Mouse (Mus musculus) stomach, postnatal 0 days (tissue): ENCODE measurements around the gene Zbtb20. TPM values are rescaled to one million over a fixed set of nuclear protein-coding genes. Genes with fewer than 3 reads are reported as not detected.

Experiments used
- ATAC-seq: fragments of 200-750 bp; cut with Nextera tagmentation; 2 replicates; pipeline ENCODE4 v1.8.0; 2017; ENCODE audit not compliant: low FRiP score, low TSS enrichment
- DNase-seq: peaks from one replicate; pipeline ENCODE4 v3.0.0-alpha.2; 2016; ENCODE audit warnings: low spot score
- H3K27ac ChIP-seq: fragments of 300-500 bp; sonication (generic); replicated peaks from 2 replicates; pipeline ENCODE4 v1.5.1; 2014; ENCODE audit warnings: mild to moderate bottlenecking, control low read depth
- H3K27me3 ChIP-seq: fragments of 300-500 bp; sonication (generic); 2 replicates; pipeline ENCODE4 v1.6.1; 2014; ENCODE audit warnings: low read length; ENCODE audit not compliant: control insufficient read depth, insufficient read depth
- H3K36me3 ChIP-seq: fragments of 300-500 bp; sonication (generic); 2 replicates; pipeline ENCODE4 v1.6.1; 2014; ENCODE audit warnings: low read length, mixed read lengths; ENCODE audit not compliant: control insufficient read depth, insufficient read depth
- H3K4me1 ChIP-seq: fragments of 300-500 bp; sonication (generic); replicated peaks from 2 replicates; pipeline ENCODE4 v1.6.1; 2014; ENCODE audit warnings: antibody characterized with exemption; ENCODE audit not compliant: control insufficient read depth, insufficient read depth
- H3K4me2 ChIP-seq: fragments of 300-500 bp; sonication (generic); replicated peaks from 2 replicates; pipeline ENCODE4 v1.6.1; 2014; ENCODE audit warnings: low read depth, mild to moderate bottlenecking, control low read depth, moderate library complexity
- H3K4me3 ChIP-seq: fragments of 300-500 bp; sonication (generic); 2 replicates; pipeline ENCODE4 v1.5.1; 2014; ENCODE audit warnings: low read depth, low read length, control low read depth
- H3K9ac ChIP-seq: fragments of 300-500 bp; sonication (generic); 2 replicates; pipeline ENCODE4 v1.6.1; 2014; ENCODE audit warnings: mild to moderate bottlenecking, low read length, control low read depth, mixed read lengths
- H3K9me3 ChIP-seq: fragments of 300-500 bp; sonication (generic); 2 replicates; pipeline ENCODE4 v1.6.1; 2016; ENCODE audit warnings: low read length; ENCODE audit not compliant: control insufficient read depth
- CTCF ChIP-seq: IDR thresholded peaks from 2 replicates; pipeline ENCODE4 v1.5.1; 2016; ENCODE audit warnings: antibody characterized with exemption, low read depth, mild to moderate bottlenecking, moderate library complexity
- EP300 ChIP-seq: optimal IDR thresholded peaks from 2 replicates; pipeline ENCODE3; 2016; ENCODE audit warnings: antibody characterized with exemption
- WGBS: fragments of 180-500 bp; shearing (Covaris S2); extraction: QIAGEN DNeasy Blood & Tissue Kit; methylation state at CpG from one replicate; pipeline ENCODE4 v1.1.7; 2014; 5-methylcytosine and 5-hydroxymethylcytosine counted together
- polyA plus RNA-seq: library from polyadenylated mRNA; unstranded; fragments of >200 nt; fragmentation: Nextera tagmentation; extraction: Ambion mirVana; gene quantifications from 2 replicates; pipeline ENCODE4 v1.2.1, GENCODE M21; 2015

Zbtb20 gene
- polyA plus RNA-seq, 1 experiment from 2014 or later = 15.7 TPM

- Histone ChIP-seq H3K9me3 (no peaks in the 10 kb centered on the region), H3K4me2 (no peak overlapping the region), H3K9ac (no peak overlapping the region), H3K36me3 (no peaks in the 10 kb centered on the region), H3K27ac (no peak overlapping the region), H3K4me1 (no peaks in the 10 kb centered on the region), H3K27me3 (no peaks in the 10 kb centered on the region), H3K4me3 (no peak overlapping the region)
- ATAC-seq (no peak), DNase-seq (no peak)
- TF ChIP-seq EP300 (no peak), CTCF (no peak)
- WGBS = 62% methylated on average over 12 of the region's 12 CpGs
Observed at GRCm38 (mm10) chr16:43409910-43410612, 534.4 kb downstream of the Zbtb20 start.

DNA sequence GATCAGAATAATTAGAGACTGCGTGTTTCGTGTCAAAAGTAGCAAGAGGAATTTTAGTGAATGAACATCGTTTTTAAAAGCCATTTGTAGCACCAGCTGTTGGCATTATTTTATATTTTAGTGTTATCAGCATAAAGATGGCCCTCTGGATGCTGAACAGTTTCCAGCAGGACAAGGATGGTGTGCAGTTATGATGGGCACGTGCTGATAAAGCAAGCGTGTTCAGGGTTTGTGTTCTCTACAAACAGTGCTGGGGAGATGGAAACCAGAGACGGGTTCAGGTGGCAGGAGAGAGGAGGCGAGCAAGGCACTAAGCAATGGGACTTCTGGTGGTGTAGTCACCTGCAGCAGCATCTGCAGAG, 534.9 kb downstream of the Zbtb20 start:
- Histone ChIP-seq H3K4me1 (no peaks in the 10 kb centered on the region), H3K4me2 (no peak overlapping the region), H3K27ac (no peak overlapping the region), H3K36me3 (no peaks in the 10 kb centered on the region), H3K4me3 (no peak overlapping the region), H3K27me3 (no peaks in the 10 kb centered on the region), H3K9ac (no peak overlapping the region), H3K9me3 (no peaks in the 10 kb centered on the region)
- DNase-seq (no peak), ATAC-seq (no peak)
- WGBS = 82% methylated on average over 7 of the region's 7 CpGs
- TF ChIP-seq CTCF (no peak), EP300 (no peak)

DNA sequence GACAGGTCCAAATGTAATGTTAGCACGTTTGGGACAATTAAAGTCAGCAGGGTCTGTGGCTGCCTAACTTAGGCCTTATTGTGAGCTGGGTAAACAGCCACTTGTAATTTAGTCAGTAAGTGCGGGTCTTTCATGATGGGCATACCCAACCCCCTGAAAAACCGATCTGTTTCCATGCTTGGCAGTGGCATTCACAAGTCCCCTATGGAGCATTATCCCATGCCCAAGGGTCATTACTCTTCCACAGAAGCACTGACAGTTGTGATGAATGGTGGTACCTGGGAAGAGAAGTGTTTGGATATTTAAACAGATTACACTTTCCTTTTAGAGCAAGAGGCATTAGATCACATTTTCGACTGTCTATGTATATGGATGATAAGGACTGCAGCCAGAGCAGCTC, 540.2 kb downstream of the Zbtb20 start:
- Histone ChIP-seq H3K36me3 (no peaks in the 10 kb centered on the region), H3K4me3 (no peak overlapping the region), H3K27ac (no peak overlapping the region), H3K4me2 (no peak overlapping the region), H3K4me1 (no peaks in the 10 kb centered on the region), H3K9ac (no peak overlapping the region), H3K9me3 (no peaks in the 10 kb centered on the region), H3K27me3 (no peaks in the 10 kb centered on the region)
- no peak for DNase-seq
- TF ChIP-seq CTCF (no peak), EP300 (no peak)
- no peak for ATAC-seq
- WGBS = 42% methylated on average over 4 of the region's 4 CpGs

DNA sequence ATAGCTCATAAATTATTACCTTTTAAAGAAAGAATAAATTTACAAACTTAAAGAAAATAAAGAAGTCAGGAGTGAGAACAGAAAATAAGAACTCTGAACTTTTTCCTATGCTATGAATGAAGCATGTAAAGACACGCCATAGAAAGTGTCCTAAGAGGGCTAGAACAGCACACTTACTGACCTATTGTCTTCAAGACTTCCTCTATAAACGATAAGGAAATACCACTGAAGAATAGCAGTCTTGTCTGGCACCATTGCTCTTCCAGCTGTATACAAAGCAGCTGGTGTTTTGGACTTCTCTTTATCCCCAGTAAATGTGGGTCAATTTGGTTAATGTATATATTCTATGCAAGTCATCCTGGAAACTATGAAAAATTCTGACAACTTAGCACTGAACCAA, 544.2 kb downstream of the Zbtb20 start:
- H3K4me1 ChIP-seq = no peaks in the 10 kb centered on the region
- no peaks in the 10 kb centered on the region for H3K36me3 ChIP-seq
- H3K4me2 ChIP-seq = no peak overlapping the region
- TF ChIP-seq CTCF (no peak), EP300 (no peak)
- H3K9me3 ChIP-seq = no peaks in the 10 kb centered on the region
- WGBS = 36% methylated on average over 2 of the region's 2 CpGs
- no peaks in the 10 kb centered on the region for H3K27me3 ChIP-seq
- H3K27ac ChIP-seq = no peak overlapping the region
- H3K9ac ChIP-seq = no peak overlapping the region
- DNase-seq = no peak
- H3K4me3 ChIP-seq = no peak overlapping the region
- no peak for ATAC-seq

- ATAC-seq (no peak), DNase-seq (no peak)
- Histone ChIP-seq H3K27me3 (no peaks in the 10 kb centered on the region), H3K4me3 (no peak overlapping the region), H3K4me2 (no peak overlapping the region), H3K36me3 (no peaks in the 10 kb centered on the region), H3K9ac (no peak overlapping the region), H3K9me3 (no peaks in the 10 kb centered on the region), H3K4me1 (no peaks in the 10 kb centered on the region), H3K27ac (no peak overlapping the region)
- 80% methylated on average over 2 of the region's 2 CpGs for WGBS
- no peak for TF ChIP-seq EP300
Observed at GRCm38 (mm10) chr16:43428955-43429354, 553.3 kb downstream of the Zbtb20 start.

GRCm38 (mm10) chr16:43430030-43430429, 554.3 kb downstream of the Zbtb20 start:
- no peak for TF ChIP-seq CTCF
- no peak for TF ChIP-seq EP300
- Histone ChIP-seq H3K36me3 (no peaks in the 10 kb centered on the region), H3K9ac (no peak overlapping the region), H3K9me3 (no peaks in the 10 kb centered on the region), H3K4me3 (no peak overlapping the region), H3K4me1 (no peaks in the 10 kb centered on the region), H3K4me2 (no peak overlapping the region), H3K27ac (no peak overlapping the region), H3K27me3 (no peaks in the 10 kb centered on the region)
- DNase-seq (no peak), ATAC-seq (no peak)
- 59% methylated on average over 4 of the region's 4 CpGs for WGBS
